Mouse (Mus musculus) midbrain, embryonic 11.5 days (tissue): Measurements from ENCODE around the gene Txnip. TPM values are rescaled to one million over a fixed set of nuclear protein-coding genes. Genes with fewer than 3 reads are reported as not detected.
A peak's percentile ranks its signal among the peaks of the same experiment; 100 is the strongest.

ENCODE experiments used
- ATAC-seq: fragments of 200-750 bp; cut with Nextera tagmentation; 2 replicates; pipeline ENCODE4 v1.8.0; 2017; ENCODE audit warnings: moderate TSS enrichment, moderate library complexity; ENCODE audit not compliant: low FRiP score
- DNase-seq: peaks from one replicate; pipeline ENCODE4 v3.0.0; 2015; ENCODE audit warnings: low spot score; ENCODE audit errors: missing footprints
- H3K27ac ChIP-seq: fragments of 300-500 bp; sonication (generic); 2 replicates; pipeline ENCODE4 v1.5.1; 2014; ENCODE audit warnings: low read depth, low read length
- H3K27me3 ChIP-seq: fragments of 300-500 bp; sonication (generic); 2 replicates; pipeline ENCODE4 v1.6.1; 2014; ENCODE audit warnings: mild to moderate bottlenecking, low read length, moderate library complexity, mixed read lengths; ENCODE audit not compliant: control insufficient read depth, insufficient read depth
- H3K36me3 ChIP-seq: fragments of 300-500 bp; sonication (generic); 2 replicates; pipeline ENCODE4 v1.6.1; 2014; ENCODE audit warnings: mild to moderate bottlenecking, low read length, moderate library complexity, mixed read lengths; ENCODE audit not compliant: control insufficient read depth, insufficient read depth
- H3K4me1 ChIP-seq: fragments of 300-500 bp; sonication (generic); 2 replicates; pipeline ENCODE4 v1.6.1; 2014; ENCODE audit warnings: low read length; ENCODE audit not compliant: control insufficient read depth, insufficient read depth
- H3K4me2 ChIP-seq: fragments of 300-500 bp; sonication (generic); 2 replicates; pipeline ENCODE4 v1.6.1; 2014; ENCODE audit warnings: mild to moderate bottlenecking, moderate library complexity
- H3K4me3 ChIP-seq: fragments of 300-500 bp; sonication (generic); 2 replicates; pipeline ENCODE4 v1.5.1; 2014; ENCODE audit warnings: low read depth, low read length
- H3K9ac ChIP-seq: fragments of 300-500 bp; sonication (generic); 2 replicates; pipeline ENCODE4 v1.6.1; 2014; ENCODE audit warnings: low read length
- H3K9me3 ChIP-seq: fragments of 300-500 bp; sonication (generic); 2 replicates; pipeline ENCODE4 v1.6.1; 2016; ENCODE audit warnings: low read length; ENCODE audit not compliant: control insufficient read depth
- WGBS: fragments of 180-500 bp; shearing (Covaris S2); extraction: QIAGEN DNeasy Blood & Tissue Kit; methylation state at CpG from one replicate; pipeline ENCODE4 v1.1.7; 2014; 5-methylcytosine and 5-hydroxymethylcytosine counted together
- polyA plus RNA-seq: library from polyadenylated mRNA; unstranded; fragments of >200 nt; fragmentation: Nextera tagmentation; extraction: Ambion mirVana; gene quantifications from 2 replicates; pipeline ENCODE4 v1.2.1, GENCODE M21; 2014

Gene Txnip
- polyA plus RNA-seq, 1 experiment from 2014 or later = 55.9 TPM

DNA sequence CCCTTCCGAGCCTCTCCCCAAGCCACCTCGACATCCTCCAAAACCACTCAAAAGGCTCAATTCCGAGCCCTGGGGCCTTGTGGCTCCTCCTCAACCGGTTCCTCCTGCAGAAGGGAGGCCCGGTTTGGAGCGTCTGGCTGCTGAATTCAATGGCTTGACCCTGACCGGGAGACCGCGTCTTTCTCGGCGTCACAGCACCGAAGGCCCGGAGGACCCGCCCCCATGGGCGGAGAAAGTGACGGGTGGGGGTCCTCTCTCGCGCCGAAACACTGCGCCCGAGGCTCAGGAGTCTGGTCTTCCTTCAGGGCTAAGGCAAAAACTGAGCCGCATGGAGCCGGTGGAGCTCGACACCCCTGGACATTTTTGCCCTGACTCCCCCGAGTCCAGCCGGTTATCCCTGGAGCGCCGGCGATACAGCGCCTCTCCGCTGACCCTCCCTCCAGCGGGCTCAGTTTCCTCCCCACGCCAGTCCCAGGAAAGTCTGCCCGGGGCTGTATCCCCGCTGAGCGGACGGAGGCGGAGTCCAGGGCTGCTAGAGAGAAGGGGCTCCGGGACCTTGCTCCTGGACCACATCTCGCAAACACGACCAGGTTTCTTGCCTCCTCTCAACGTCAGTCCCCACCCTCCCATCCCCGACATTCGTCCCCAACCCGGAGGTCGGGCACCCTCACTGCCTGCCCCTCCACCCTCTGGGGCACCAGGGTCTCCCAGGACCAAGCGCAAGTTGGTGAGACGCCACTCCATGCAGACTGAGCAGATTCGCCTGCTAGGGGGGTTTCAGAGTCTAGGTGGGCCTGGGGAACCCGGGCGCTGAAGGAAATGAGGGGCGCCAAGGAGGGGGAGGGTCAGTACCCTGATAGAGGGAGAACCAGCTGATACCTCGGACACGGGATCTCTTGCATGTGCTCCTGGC lies 40.7 kb downstream of the Txnip start:
- Histone ChIP-seq H3K36me3 (no peaks in the 10 kb centered on the region), H3K27ac (peak overlapping the region; percentile 54), H3K4me1 (peaks cover 49% of the 10 kb centered on the region), H3K4me3 (peak overlapping the region; percentile 44), H3K9me3 (no peaks in the 10 kb centered on the region), H3K9ac (peak overlapping the region; percentile 74), H3K27me3 (peaks cover 24% of the 10 kb centered on the region), H3K4me2 (peak overlapping the region; percentile 96)
- DNase-seq (peak; percentile 98), ATAC-seq (peak; percentile 6; the same call in 1 of the 2 replicates)
- WGBS = under 1% methylated on average over 54 of the region's 54 CpGs

DNA sequence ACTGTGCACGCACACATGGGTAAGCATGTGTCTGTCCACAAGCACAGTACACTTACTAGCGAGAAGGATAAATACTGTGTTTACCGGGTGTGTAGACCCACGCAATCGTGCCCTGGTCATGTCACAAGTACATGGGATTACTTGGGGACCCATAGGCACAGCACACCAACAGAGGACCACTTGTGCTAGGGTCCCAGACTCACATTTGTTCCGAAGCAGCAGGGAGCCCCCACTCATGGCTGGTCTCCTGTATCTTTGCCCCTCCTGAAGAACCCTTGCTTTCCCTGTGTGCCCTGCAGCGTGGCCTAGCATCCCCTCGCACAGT lies 41.3 kb downstream of the Txnip start:
- H3K9ac ChIP-seq = peak overlapping the region; percentile 74; the same call in 1 of the 2 replicates
- no peak for ATAC-seq
- H3K27me3 ChIP-seq = peaks cover 24% of the 10 kb centered on the region

GRCm38 (mm10) chr3:96599411-96599810 lies 41.7 kb downstream of the Txnip start:
- ATAC-seq = no peak
- Histone ChIP-seq H3K4me2 (no peak overlapping the region), H3K9ac (no peak overlapping the region), H3K27ac (no peak overlapping the region), H3K27me3 (peaks cover 24% of the 10 kb centered on the region), H3K9me3 (no peaks in the 10 kb centered on the region), H3K4me3 (no peak overlapping the region), H3K4me1 (peaks cover 54% of the 10 kb centered on the region), H3K36me3 (no peaks in the 10 kb centered on the region)
- 61% methylated on average over 3 of the region's 3 CpGs for WGBS
- no peak for DNase-seq

More for the DNA sequence above, 41.3 kb downstream of the Txnip start:
- Histone ChIP-seq H3K4me1 (peaks cover 52% of the 10 kb centered on the region), H3K4me3 (no peak overlapping the region), H3K4me2 (no peak overlapping the region; the same call in 1 of the 2 replicates), H3K9me3 (no peaks in the 10 kb centered on the region), H3K36me3 (no peaks in the 10 kb centered on the region), H3K27ac (no peak overlapping the region)
- WGBS = 42% methylated on average over 8 of the region's 8 CpGs
- peak; percentile 90 for DNase-seq

- H3K27me3 ChIP-seq = peaks cover 16% of the 10 kb centered on the region; the same call in 1 of the 2 replicates
- ATAC-seq = peak; percentile 95
- H3K4me3 ChIP-seq = peak within 1 kb of the TSS; percentile 90
Measured at GRCm38 (mm10) chr3:96600639-96601250, 43.0 kb downstream of the Txnip start, which contains the start of gene Lix1l. TSS of gene Lix1l (plus strand) at chr3:96601149.

DNA sequence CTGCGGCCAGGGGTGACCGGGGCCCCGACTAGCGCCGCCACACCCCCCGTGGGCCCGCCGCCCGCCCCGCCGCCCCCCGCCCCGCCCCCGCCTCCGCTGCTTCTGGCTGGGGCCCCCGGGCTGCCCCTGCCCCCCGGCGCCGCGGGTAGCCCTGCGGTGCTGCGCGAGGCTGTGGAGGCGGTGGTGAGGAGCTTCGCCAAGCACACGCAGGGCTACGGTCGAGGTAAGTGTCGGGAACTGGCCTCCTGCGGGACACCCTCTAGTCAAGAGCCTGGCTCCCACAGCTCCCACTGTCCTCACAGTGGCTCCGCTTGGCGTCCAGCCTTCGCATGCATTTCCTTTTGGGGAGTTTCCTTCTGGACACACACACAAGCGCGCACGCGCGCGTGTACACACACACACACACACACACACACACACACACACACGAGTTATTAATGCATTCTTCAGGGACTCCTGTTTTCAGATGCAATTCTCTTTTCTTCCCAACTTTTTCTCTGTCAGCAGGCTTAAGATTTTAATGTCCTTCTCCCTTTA lies 43.6 kb downstream of the Txnip start:
- Histone ChIP-seq H3K36me3 (no peaks in the 10 kb centered on the region), H3K27me3 (peaks cover 10% of the 10 kb centered on the region; the same call in 1 of the 2 replicates), H3K9ac (peak overlapping the region; percentile 88), H3K27ac (peak overlapping the region; percentile 88), H3K4me2 (peak overlapping the region; percentile 71), H3K4me3 (peak overlapping the region; percentile 90), H3K9me3 (no peaks in the 10 kb centered on the region), H3K4me1 (peaks cover 46% of the 10 kb centered on the region)
- ATAC-seq (peak; percentile 72), DNase-seq (peak; percentile 94)
- WGBS = 0% methylated on average over 34 of the region's 40 CpGs

More at GRCm38 (mm10) chr3:96600639-96601250, 43.0 kb downstream of the Txnip start, which contains the start of gene Lix1l:
- Histone ChIP-seq H3K9ac (peak within 1 kb of the TSS; percentile 88), H3K27ac (peak within 1 kb of the TSS; percentile 88), H3K4me2 (peak within 1 kb of the TSS; percentile 71), H3K9me3 (no peaks in the 10 kb centered on the region), H3K4me1 (peaks cover 51% of the 10 kb centered on the region), H3K36me3 (no peaks in the 10 kb centered on the region)
- peak; percentile 98 for DNase-seq
- WGBS = 1% methylated on average over 27 of the region's 27 CpGs

DNA sequence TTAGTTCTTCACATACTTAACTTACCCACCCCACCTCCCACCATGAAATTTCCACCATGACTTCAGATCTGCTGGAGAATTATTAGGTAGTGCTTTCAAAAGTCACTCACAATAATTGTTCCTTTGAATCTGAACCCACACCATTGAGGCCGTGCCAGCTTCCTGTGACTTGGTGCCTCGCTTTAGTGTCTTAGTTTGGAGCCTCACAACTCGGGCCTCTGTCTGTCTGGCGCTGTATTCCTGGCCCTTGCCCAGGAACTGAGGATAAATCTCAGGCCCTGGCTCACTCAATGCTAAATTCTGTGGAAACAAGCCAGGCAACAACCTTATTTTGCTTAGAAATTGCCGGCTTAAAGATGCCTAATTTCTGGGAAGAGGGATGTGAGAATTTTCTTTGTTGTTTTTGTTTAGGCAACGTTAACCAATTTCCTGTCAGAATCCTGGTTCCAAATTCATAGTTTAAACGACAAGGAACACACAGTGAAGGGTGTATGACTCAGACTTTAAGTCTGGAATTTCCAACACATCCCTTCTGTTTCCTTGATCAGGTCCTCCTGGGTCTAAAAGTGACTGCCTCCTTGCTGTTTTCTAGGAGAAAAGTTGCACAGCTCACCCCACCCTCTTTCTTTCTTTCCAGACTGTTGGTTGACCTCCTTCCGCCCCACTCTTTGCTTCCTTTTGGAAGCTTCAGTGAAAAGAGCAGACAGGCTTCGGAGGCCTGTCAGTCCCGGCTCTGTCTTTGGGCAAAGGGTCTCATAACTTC lies 44.4 kb downstream of the Txnip start:
- Histone ChIP-seq H3K4me2 (peak overlapping the region; percentile 71), H3K27ac (peak overlapping the region; percentile 30), H3K36me3 (no peaks in the 10 kb centered on the region), H3K9me3 (no peaks in the 10 kb centered on the region), H3K27me3 (peaks cover 4% of the 10 kb centered on the region; the same call in 1 of the 2 replicates), H3K4me1 (peaks cover 38% of the 10 kb centered on the region), H3K9ac (peak overlapping the region; percentile 88), H3K4me3 (peak overlapping the region; percentile 90)
- no peak for ATAC-seq
- WGBS = 18% methylated on average over 10 of the region's 10 CpGs
- DNase-seq = no peak

GRCm38 (mm10) chr3:96602704-96603084 lies 44.9 kb downstream of the Txnip start:
- Histone ChIP-seq H3K4me2 (peak overlapping the region; percentile 71), H3K4me1 (peaks cover 32% of the 10 kb centered on the region), H3K9me3 (no peaks in the 10 kb centered on the region), H3K27ac (peak overlapping the region; percentile 30), H3K9ac (peak overlapping the region; percentile 88), H3K27me3 (peaks cover 4% of the 10 kb centered on the region; the same call in 1 of the 2 replicates), H3K4me3 (peak overlapping the region; percentile 90), H3K36me3 (no peaks in the 10 kb centered on the region)
- 29% methylated on average over 5 of the region's 5 CpGs for whole genome bisulfite sequencing
- DNase-seq (peak; percentile 86), ATAC-seq (no peak)

- Histone ChIP-seq H3K9me3 (no peaks in the 10 kb centered on the region), H3K27ac (no peak overlapping the region), H3K4me3 (peak overlapping the region; percentile 90), H3K36me3 (no peaks in the 10 kb centered on the region), H3K9ac (peak overlapping the region; percentile 88), H3K4me1 (peaks cover 28% of the 10 kb centered on the region), H3K4me2 (peak overlapping the region; percentile 71), H3K27me3 (peaks cover 4% of the 10 kb centered on the region; the same call in 1 of the 2 replicates)
- DNase-seq = no peak
- 45% methylated on average over 5 of the region's 5 CpGs for WGBS
- no peak for ATAC-seq
Measured at GRCm38 (mm10) chr3:96603311-96603710, 45.6 kb downstream of the Txnip start.
